Mouse (Mus musculus) testis, adult 2 months (tissue): ENCODE data around the gene Atp10a. TPM values are rescaled to one million over a fixed set of nuclear protein-coding genes. Genes with fewer than 3 reads are reported as not detected.

ENCODE experiments used
- H3K27ac ChIP-seq: fragments of 200-500 bp; 2 replicates; pipeline ENCODE4 v1.5.1; 2012; ENCODE audit warnings: low read depth, low read length; ENCODE audit not compliant: control insufficient read depth, insufficient read depth
- H3K27me3 ChIP-seq: fragments of 200-500 bp; 2 replicates; pipeline ENCODE4 v1.6.1; 2012; ENCODE audit warnings: mild to moderate bottlenecking, low read length, moderate library complexity; ENCODE audit not compliant: control insufficient read depth, insufficient read depth
- H3K36me3 ChIP-seq: fragments of 200-500 bp; 2 replicates; pipeline ENCODE4 v1.6.1; 2012; ENCODE audit warnings: mild to moderate bottlenecking, low read length; ENCODE audit not compliant: control insufficient read depth, insufficient read depth
- H3K4me1 ChIP-seq: fragments of 200-500 bp; 2 replicates; pipeline ENCODE4 v1.6.1; 2012; ENCODE audit warnings: low read length; ENCODE audit not compliant: control insufficient read depth, insufficient read depth
- H3K4me3 ChIP-seq: fragments of 200-500 bp; 2 replicates; pipeline ENCODE4 v1.5.1; 2012; ENCODE audit warnings: low read depth, mild to moderate bottlenecking, low read length, moderate library complexity, mixed read lengths; ENCODE audit not compliant: control insufficient read depth
- CTCF ChIP-seq: fragments of 200-500 bp; IDR thresholded peaks from 2 replicates; pipeline ENCODE4 v1.5.1; 2012; ENCODE audit warnings: low read depth, mild to moderate bottlenecking, inconsistent platforms, low read length, moderate library complexity; ENCODE audit not compliant: control insufficient read depth, insufficient read depth, insufficient replicate concordance
- POLR2A ChIP-seq: fragments of 200-500 bp; IDR thresholded peaks from 2 replicates; pipeline ENCODE4 v1.6.1; 2012; ENCODE audit warnings: low read depth, mild to moderate bottlenecking, inconsistent platforms, low read length, moderate library complexity; ENCODE audit not compliant: control insufficient read depth
- polyA plus RNA-seq: library from polyadenylated mRNA; depleted of rRNA; stranded (reverse); fragments of >200 nt; gene quantifications from 2 replicates; pipeline ENCODE4 v1.2.3, GENCODE M21; 2012

The Atp10a gene
- polyA plus RNA-seq, 1 experiment, result 41.0 TPM

- Histone ChIP-seq H3K4me1 (no peaks in the 10 kb centered on the region), H3K36me3 (no peaks in the 10 kb centered on the region), H3K4me3 (no peak overlapping the region), H3K27me3 (no peaks in the 10 kb centered on the region), H3K27ac (no peak overlapping the region)
- TF ChIP-seq CTCF (no peak), POLR2A (no peak)
Measured at GRCm38 (mm10) chr7:58709306-58709705, 53.3 kb downstream of the Atp10a start.

- Histone ChIP-seq H3K36me3 (no peaks in the 10 kb centered on the region), H3K4me3 (no peak overlapping the region)
Measured at GRCm38 (mm10) chr7:58710312-58710711, 54.3 kb downstream of the Atp10a start.

DNA sequence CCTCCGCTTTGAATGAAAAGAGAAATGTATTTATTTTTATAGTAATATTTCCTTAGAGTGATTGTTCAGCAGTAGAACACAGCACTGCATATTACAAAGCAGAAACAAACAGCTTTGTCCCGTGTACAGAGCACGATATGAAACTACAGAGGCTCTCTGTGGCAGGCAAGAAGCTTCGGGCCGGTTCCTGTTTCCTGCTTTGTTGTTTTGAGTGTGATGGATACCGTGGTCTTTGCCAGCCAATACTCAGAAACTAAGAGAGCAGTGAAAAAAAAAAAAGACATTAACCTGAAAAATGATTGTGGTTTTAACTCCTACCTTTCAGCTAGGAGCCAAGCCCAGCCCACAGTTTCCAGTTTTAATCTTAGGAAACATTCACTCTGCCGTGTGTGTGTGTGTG lies 55.8 kb downstream of the Atp10a start:
- no peaks in the 10 kb centered on the region for H3K27me3 ChIP-seq
- no peaks in the 10 kb centered on the region for H3K4me1 ChIP-seq
- H3K27ac ChIP-seq, result no peak overlapping the region
- H3K36me3 ChIP-seq, result no peaks in the 10 kb centered on the region
- TF ChIP-seq POLR2A (no peak), CTCF (no peak)
- no peak overlapping the region for H3K4me3 ChIP-seq

More at GRCm38 (mm10) chr7:58710312-58710711, 54.3 kb downstream of the Atp10a start:
- Histone ChIP-seq H3K27ac (no peak overlapping the region), H3K27me3 (no peaks in the 10 kb centered on the region), H3K4me1 (no peaks in the 10 kb centered on the region)
- TF ChIP-seq POLR2A, result no peak
- TF ChIP-seq CTCF, result no peak

GRCm38 (mm10) chr7:58715576-58716144 lies 59.7 kb downstream of the Atp10a start:
- Histone ChIP-seq H3K27me3 (no peaks in the 10 kb centered on the region), H3K4me3 (no peak overlapping the region), H3K27ac (no peak overlapping the region), H3K36me3 (no peaks in the 10 kb centered on the region), H3K4me1 (no peaks in the 10 kb centered on the region)
- TF ChIP-seq CTCF (no peak), POLR2A (no peak)

- Histone ChIP-seq H3K27me3 (no peaks in the 10 kb centered on the region), H3K27ac (no peak overlapping the region), H3K4me1 (no peaks in the 10 kb centered on the region), H3K4me3 (no peak overlapping the region), H3K36me3 (no peaks in the 10 kb centered on the region)
- no peak for TF ChIP-seq CTCF
- no peak for TF ChIP-seq POLR2A
Measured at GRCm38 (mm10) chr7:58716626-58717025, 60.7 kb downstream of the Atp10a start.

- H3K36me3 ChIP-seq, result no peaks in the 10 kb centered on the region
Measured at GRCm38 (mm10) chr7:58718556-58718955, 62.6 kb downstream of the Atp10a start.

GRCm38 (mm10) chr7:58719218-58719938 lies 63.4 kb downstream of the Atp10a start:
- H3K27ac ChIP-seq, result no peak overlapping the region
- no peak overlapping the region for H3K4me3 ChIP-seq
- TF ChIP-seq POLR2A (no peak), CTCF (no peak)
- H3K36me3 ChIP-seq, result no peaks in the 10 kb centered on the region
- H3K4me1 ChIP-seq, result no peaks in the 10 kb centered on the region
- no peaks in the 10 kb centered on the region for H3K27me3 ChIP-seq

More at GRCm38 (mm10) chr7:58718556-58718955, 62.6 kb downstream of the Atp10a start:
- Histone ChIP-seq H3K27me3 (no peaks in the 10 kb centered on the region), H3K27ac (no peak overlapping the region), H3K4me1 (no peaks in the 10 kb centered on the region), H3K4me3 (no peak overlapping the region)
- no peak for TF ChIP-seq CTCF
- no peak for TF ChIP-seq POLR2A

GRCm38 (mm10) chr7:58722250-58722649 lies 66.3 kb downstream of the Atp10a start:
- Histone ChIP-seq H3K4me3 (no peak overlapping the region), H3K27ac (no peak overlapping the region), H3K27me3 (no peaks in the 10 kb centered on the region), H3K36me3 (no peaks in the 10 kb centered on the region), H3K4me1 (no peaks in the 10 kb centered on the region)
- TF ChIP-seq POLR2A (no peak), CTCF (no peak)
